Mouse (Mus musculus): ENCODE data around the gene Epn2. TPM values are rescaled to one million over a fixed set of nuclear protein-coding genes. Genes with fewer than 3 reads are reported as not detected.

Gene Epn2
- total RNA-seq, 2 experiments from 2014 or later: 33.6 to 34.7 TPM

GRCm38 (mm10) chr11:61536952-61537351 lies 42.5 kb downstream of the Epn2 start:
- no peak for DNase-seq

- no peak for DNase-seq
Measured at GRCm38 (mm10) chr11:61535530-61535929, 44.0 kb downstream of the Epn2 start.

GRCm38 (mm10) chr11:61533571-61533970 lies 45.9 kb downstream of the Epn2 start:
- DNase-seq: peak; percentile 46

- DNase-seq: peak; percentile 25
Measured at GRCm38 (mm10) chr11:61532820-61533219, 46.7 kb downstream of the Epn2 start.

GRCm38 (mm10) chr11:61529268-61529713 lies 50.2 kb downstream of the Epn2 start:
- DNase-seq: no peak

- DNase-seq: peak; percentile 51
Measured at GRCm38 (mm10) chr11:61526872-61527271, 52.6 kb downstream of the Epn2 start.

GRCm38 (mm10) chr11:61519484-61520107 lies 59.9 kb downstream of the Epn2 start:
- DNase-seq: no peak

GRCm38 (mm10) chr11:61518871-61519270 lies 60.6 kb downstream of the Epn2 start:
- DNase-seq: no peak

GRCm38 (mm10) chr11:61517971-61518370 lies 61.5 kb downstream of the Epn2 start:
- no peak for DNase-seq

GRCm38 (mm10) chr11:61514953-61515352 lies 64.5 kb downstream of the Epn2 start:
- peak; percentile 69 for DNase-seq

GRCm38 (mm10) chr11:61504713-61505257 lies 74.7 kb downstream of the Epn2 start, which contains the start of gene B9d1:
Gene B9d1 (plus strand): TSS chr11:61505144.
- DNase-seq: peak; percentile 95

GRCm38 (mm10) chr11:61503933-61504332 lies 75.6 kb downstream of the Epn2 start:
- DNase-seq: no peak

- no peak for DNase-seq
Measured at GRCm38 (mm10) chr11:61498736-61499504, 80.6 kb downstream of the Epn2 start.

GRCm38 (mm10) chr11:61497490-61497889 lies 82.0 kb downstream of the Epn2 start:
- no peak for DNase-seq

- no peak for DNase-seq
Measured at GRCm38 (mm10) chr11:61495528-61495927, 84.0 kb downstream of the Epn2 start.

GRCm38 (mm10) chr11:61494129-61494997 lies 85.1 kb downstream of the Epn2 start, which contains the start of gene Mapk7:
Gene Mapk7 (minus strand): TSS chr11:61494406.
- DNase-seq: peak; percentile 99

- DNase-seq: peak; percentile 43
Measured at GRCm38 (mm10) chr11:61493525-61494128, 85.9 kb downstream of the Epn2 start.

- DNase-seq: no peak
Measured at GRCm38 (mm10) chr11:61492749-61493401, 86.6 kb downstream of the Epn2 start.

GRCm38 (mm10) chr11:61490944-61491520 lies 88.5 kb downstream of the Epn2 start:
- DNase-seq: no peak

GRCm38 (mm10) chr11:61489874-61490273 lies 89.6 kb downstream of the Epn2 start:
- DNase-seq: no peak

- DNase-seq: no peak
Measured at GRCm38 (mm10) chr11:61489085-61489484, 90.4 kb downstream of the Epn2 start.

Data from heart, postnatal 4 days (tissue).